Mouse (Mus musculus) ES-Bruce4 (cell line): Measurements from ENCODE around the gene Rbbp8nl.

ENCODE experiments used
- CTCF ChIP-seq: IDR thresholded peaks from one replicate; pipeline ENCODE4 v1.8.1; 2011; ENCODE audit warnings: low read depth, low read length
- POLR2A ChIP-seq: IDR thresholded peaks from one replicate; pipeline ENCODE4 v1.8.1; 2011; ENCODE audit warnings: low read length; ENCODE audit not compliant: insufficient read depth

DNA sequence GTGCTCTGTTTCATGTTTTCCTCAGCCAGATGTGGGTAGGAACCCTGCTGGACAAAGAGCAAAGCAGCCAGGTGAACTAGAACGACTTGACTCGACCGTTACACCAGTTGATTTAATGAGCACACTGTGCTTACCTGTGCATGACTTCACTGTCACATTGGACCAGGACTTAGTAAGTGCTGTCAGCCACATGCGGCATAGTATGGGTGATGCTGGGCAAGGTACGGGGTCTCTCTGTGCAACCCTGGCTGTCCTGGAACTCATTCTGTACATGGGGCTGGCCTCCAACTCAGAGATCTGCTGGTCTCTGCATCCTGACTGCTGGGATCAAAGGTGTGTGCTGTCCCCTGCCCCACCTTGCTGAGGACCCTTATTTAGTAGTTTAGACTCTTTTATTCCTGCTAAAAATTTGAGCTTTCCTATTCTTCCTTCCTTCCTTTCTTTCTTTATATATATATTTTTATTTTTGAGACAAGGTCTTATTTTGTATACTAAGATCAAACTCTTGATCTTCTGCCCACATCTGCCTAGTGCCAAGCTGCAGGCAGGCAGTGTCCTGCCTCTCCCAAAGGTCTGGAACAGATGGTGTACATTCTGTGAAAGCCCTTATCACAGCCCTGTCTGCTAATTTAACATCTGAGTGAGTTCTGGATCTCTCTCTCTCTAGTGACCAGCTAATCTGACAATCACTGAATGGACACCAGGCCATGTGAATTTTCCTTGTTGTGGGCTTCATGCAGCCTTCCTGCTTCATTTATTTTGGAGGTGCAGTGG lies 35.1 kb downstream of the Rbbp8nl start:
- TF ChIP-seq CTCF (no peak), POLR2A (no peak)
